Mouse (Mus musculus): ENCODE measurements around the gene Pi4k2a. TPM values are rescaled to one million over a fixed set of nuclear protein-coding genes. Genes with fewer than 3 reads are reported as not detected.

The Pi4k2a gene
- polyA plus RNA-seq, 1 experiment from 2014 or later, result 16.1 TPM

DNA sequence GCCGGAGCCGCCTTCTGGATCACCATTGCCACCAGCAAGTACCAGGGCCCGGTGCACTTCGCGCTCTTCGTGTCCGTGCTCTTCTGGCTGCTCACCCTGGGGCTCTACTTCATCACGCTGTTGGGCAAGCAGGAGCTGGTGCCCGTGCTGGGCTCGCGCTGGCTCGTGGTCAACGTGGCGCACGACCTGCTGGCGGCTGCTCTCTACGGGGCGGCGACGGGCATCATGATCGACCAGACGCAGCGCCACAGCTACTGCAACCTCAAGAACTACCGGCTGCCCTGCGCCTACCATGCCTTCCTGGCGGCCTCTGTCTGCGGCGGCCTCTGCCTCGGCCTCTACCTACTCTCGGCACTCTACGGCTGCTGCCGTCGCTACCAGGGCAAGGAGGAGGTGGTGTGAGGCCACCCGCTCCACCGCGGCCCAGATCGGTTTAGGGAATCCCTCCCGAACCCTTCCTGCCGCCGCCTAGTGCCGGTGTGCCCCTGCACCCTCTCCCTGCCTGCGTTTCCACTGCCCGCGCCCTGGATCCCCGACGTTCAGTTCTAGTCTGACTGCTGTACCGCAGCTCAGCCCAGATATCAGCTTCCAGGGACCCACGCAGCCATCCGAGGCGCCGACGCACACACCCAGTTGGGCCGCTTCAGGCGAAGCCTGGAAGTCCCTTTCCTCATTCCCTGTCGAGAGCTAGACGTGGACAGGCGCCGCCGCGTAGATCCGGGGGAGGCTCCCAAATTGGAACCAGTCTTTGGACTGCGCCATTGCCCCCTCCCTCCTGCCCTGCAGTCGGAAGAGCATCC is 57.7 kb downstream of the Pi4k2a start:
- Histone ChIP-seq H3K36me3 (replicated peaks; ENCODE audit: insufficient read depth, low read length) (0 out of 2 replicates have a peak, but pooled peaks cover 3% of the 10 kb centered on the region), H3K4me3 (ENCODE audit: low read depth, low read length) (peak overlapping the region; percentile 63), H3K27me3 (ENCODE audit: insufficient read depth, low read length) (peaks cover 13% of the 10 kb centered on the region), H3K9me3 (ENCODE audit: low read length) (no peaks in the 10 kb centered on the region), H3K9ac (replicated peaks) (peak overlapping the region; percentile 79), H3K27ac (ENCODE audit: low read depth) (peak overlapping the region; percentile 92), H3K4me2 (ENCODE audit: low read depth, low read length) (peak overlapping the region; percentile 86), H3K4me1 (ENCODE audit: insufficient read depth) (peaks cover 38% of the 10 kb centered on the region)
- WGBS (ENCODE audit: insufficient replicate concordance), result 2% methylated on average over 62 of the region's 63 CpGs
- 0 out of 2 replicates have a peak, but pooled peaks have one; percentile 1 for TF ChIP-seq CTCF (IDR thresholded peaks at IDR 0.05; ENCODE audit: low read depth)
- no peak for TF ChIP-seq EP300 (IDR thresholded peaks at IDR 0.05; ENCODE audit: low read depth)
- DNase-seq (peak; percentile 67), ATAC-seq (peak; percentile 63)

DNA sequence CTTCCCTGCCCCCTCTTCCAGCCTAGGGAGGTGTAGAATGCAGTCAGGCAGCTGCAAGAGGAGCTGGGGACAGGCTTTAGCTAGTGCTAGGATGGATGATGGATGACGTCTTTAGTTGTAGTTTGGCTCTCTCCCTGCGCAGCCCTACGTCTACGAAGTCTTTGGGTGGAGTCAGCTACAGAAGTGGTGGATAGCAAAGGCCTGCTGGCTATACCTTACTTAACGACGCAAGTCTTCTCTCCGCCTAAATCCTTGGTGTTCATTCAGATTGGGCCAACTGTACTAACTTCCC is 58.2 kb downstream of the Pi4k2a start:
- WGBS (ENCODE audit: insufficient replicate concordance), result 38% methylated on average over 7 of the region's 7 CpGs
- Histone ChIP-seq H3K9ac (replicated peaks) (peak overlapping the region; percentile 79), H3K4me1 (ENCODE audit: insufficient read depth) (peaks cover 38% of the 10 kb centered on the region), H3K27ac (ENCODE audit: low read depth) (peak overlapping the region; percentile 92), H3K27me3 (ENCODE audit: insufficient read depth, low read length) (peaks cover 13% of the 10 kb centered on the region), H3K4me2 (ENCODE audit: low read depth, low read length) (peak overlapping the region; percentile 86), H3K36me3 (replicated peaks; ENCODE audit: insufficient read depth, low read length) (0 out of 2 replicates have a peak, but pooled peaks cover 3% of the 10 kb centered on the region), H3K9me3 (ENCODE audit: low read length) (no peaks in the 10 kb centered on the region), H3K4me3 (ENCODE audit: low read depth, low read length) (peak overlapping the region; percentile 63)
- ATAC-seq, result no peak
- no peak for DNase-seq
- TF ChIP-seq CTCF (IDR thresholded peaks at IDR 0.05; ENCODE audit: low read depth), result no peak
- no peak for TF ChIP-seq EP300 (IDR thresholded peaks at IDR 0.05; ENCODE audit: low read depth)

DNA sequence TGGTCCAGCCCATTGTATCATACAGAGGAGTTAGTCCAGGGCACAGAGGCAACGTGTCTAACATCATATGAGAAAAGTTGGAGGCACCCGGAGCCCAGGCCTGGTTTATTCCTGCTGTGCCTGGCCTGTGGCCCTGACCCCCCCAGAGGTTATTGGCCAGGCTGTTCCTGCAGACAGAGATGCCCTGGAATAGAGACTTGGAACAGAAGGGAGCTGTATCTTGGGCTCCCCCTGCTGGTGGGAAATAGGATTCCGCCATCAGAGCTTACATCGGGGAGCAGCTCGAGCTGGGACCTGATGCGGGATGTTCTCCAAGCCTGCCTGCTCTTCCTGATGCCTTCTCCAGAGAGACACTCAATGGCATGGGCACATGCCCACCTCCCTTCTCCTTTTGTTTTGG is 61.7 kb downstream of the Pi4k2a start:
- DNase-seq, result peak; percentile 85
- Histone ChIP-seq H3K9me3 (ENCODE audit: low read length) (no peaks in the 10 kb centered on the region), H3K4me2 (ENCODE audit: low read depth, low read length) (no peak overlapping the region), H3K27ac (ENCODE audit: low read depth) (no peak overlapping the region), H3K9ac (replicated peaks) (no peak overlapping the region), H3K36me3 (replicated peaks; ENCODE audit: insufficient read depth, low read length) (0 out of 2 replicates have a peak, but pooled peaks cover 3% of the 10 kb centered on the region), H3K27me3 (ENCODE audit: insufficient read depth, low read length) (peaks cover 13% of the 10 kb centered on the region), H3K4me3 (ENCODE audit: low read depth, low read length) (no peak overlapping the region), H3K4me1 (ENCODE audit: insufficient read depth) (peaks cover 30% of the 10 kb centered on the region)
- TF ChIP-seq CTCF (IDR thresholded peaks at IDR 0.05; ENCODE audit: low read depth), result peak; percentile 95
- TF ChIP-seq EP300 (IDR thresholded peaks at IDR 0.05; ENCODE audit: low read depth), result no peak
- 5% methylated on average over 6 of the region's 6 CpGs for WGBS (ENCODE audit: insufficient replicate concordance)
- ATAC-seq, result peak; percentile 53

DNA sequence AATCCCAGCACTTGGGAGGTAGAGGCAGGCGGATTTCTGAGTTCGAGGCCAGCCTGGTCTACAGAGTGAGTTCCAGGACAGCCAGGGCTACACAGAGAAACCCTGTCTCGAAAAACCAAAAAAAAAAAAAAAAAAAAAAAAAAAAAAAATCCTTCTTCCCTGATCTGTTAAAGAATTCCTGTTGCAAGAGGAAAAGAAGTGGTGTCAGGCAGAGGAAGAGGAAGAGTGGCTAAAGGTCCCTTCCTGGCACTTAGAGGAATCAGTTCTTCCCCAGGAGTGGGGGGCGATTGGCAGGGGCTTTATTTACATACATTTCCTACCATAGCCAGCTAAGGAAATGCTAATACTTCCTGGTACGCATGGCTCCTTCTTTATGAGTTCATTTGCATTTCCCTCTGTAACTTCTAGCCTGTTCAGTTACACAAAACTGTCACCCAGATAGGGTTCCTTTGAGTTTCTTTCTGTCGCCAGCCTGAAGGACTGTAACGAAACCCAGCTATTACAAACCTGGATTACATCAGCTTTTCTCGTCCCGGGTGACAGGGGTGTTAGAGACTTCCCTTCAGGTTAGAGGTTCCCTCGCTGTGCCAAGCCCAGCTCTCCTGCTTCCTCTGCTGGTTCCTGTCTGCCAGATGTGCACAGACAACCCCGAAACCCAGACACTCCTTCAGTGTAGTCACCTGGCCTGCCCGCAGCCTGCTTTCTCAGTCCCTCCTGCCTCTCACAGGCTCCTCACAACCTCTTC is 67.4 kb downstream of the Pi4k2a start:
- no peaks in the 10 kb centered on the region for H3K36me3 ChIP-seq (replicated peaks; ENCODE audit: insufficient read depth, low read length)
- H3K9ac ChIP-seq (replicated peaks), result no peak overlapping the region
- no peaks in the 10 kb centered on the region for H3K9me3 ChIP-seq (ENCODE audit: low read length)
- WGBS (ENCODE audit: insufficient replicate concordance), result 32% methylated on average over 11 of the region's 12 CpGs
- TF ChIP-seq EP300 (IDR thresholded peaks at IDR 0.05; ENCODE audit: low read depth) (no peak), CTCF (IDR thresholded peaks at IDR 0.05; ENCODE audit: low read depth) (no peak)
- ATAC-seq (peak; percentile 47; the same call in 1 of the 2 replicates), DNase-seq (no peak)
- peak overlapping the region; percentile 53; the same call in 1 of the 2 replicates for H3K27ac ChIP-seq (ENCODE audit: low read depth)
- H3K4me3 ChIP-seq (ENCODE audit: low read depth, low read length), result no peak overlapping the region
- peaks cover 17% of the 10 kb centered on the region for H3K4me1 ChIP-seq (ENCODE audit: insufficient read depth)
- no peaks in the 10 kb centered on the region for H3K27me3 ChIP-seq (ENCODE audit: insufficient read depth, low read length)
- peak overlapping the region; percentile 42; the same call in 1 of the 2 replicates for H3K4me2 ChIP-seq (ENCODE audit: low read depth, low read length)

DNA sequence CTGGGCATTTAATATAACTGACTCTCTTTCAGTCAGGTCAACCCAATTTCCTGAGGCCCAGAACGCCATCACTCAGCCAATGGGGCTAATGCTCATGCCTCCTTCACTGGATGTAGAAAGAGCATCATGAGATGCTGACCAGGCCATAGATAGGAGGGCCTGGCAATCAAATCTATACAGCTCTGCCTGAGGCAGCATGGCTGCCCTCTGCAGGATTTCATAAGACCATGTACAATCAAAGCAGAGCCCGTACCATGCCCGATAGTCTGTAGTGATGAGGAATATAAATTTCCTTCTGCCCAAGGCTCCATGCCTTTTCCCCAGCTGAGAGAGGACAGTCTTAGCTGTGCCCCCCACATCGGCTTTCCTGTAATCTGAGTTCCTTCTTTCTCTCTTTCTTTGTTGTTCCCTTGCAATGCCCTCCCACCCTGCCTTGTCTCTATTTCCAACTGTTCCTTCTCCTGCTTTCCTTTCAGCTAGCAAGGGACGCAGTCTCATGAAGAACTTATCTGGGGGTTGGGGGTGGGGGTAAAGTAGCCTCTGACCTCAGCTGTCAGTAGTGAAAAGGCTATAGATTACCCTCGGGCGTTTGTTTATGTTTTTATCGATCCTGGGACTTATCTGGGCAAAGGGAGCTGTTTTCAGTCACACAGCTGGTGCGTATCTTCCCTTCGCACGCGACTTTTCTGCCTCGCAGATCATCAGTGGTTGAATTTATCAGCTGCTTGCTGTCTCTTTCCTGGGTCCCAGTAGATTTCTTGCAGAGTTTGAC is 68.2 kb downstream of the Pi4k2a start:
- Histone ChIP-seq H3K9ac (replicated peaks) (peak overlapping the region; percentile 3; the same call in 1 of the 2 replicates), H3K9me3 (ENCODE audit: low read length) (no peaks in the 10 kb centered on the region), H3K36me3 (replicated peaks; ENCODE audit: insufficient read depth, low read length) (no peaks in the 10 kb centered on the region), H3K4me2 (ENCODE audit: low read depth, low read length) (peak overlapping the region; percentile 42), H3K4me1 (ENCODE audit: insufficient read depth) (peaks cover 17% of the 10 kb centered on the region), H3K27me3 (ENCODE audit: insufficient read depth, low read length) (no peaks in the 10 kb centered on the region), H3K27ac (ENCODE audit: low read depth) (peak overlapping the region; percentile 53), H3K4me3 (ENCODE audit: low read depth, low read length) (no peak overlapping the region)
- TF ChIP-seq CTCF (IDR thresholded peaks at IDR 0.05; ENCODE audit: low read depth) (peak; percentile 19), EP300 (IDR thresholded peaks at IDR 0.05; ENCODE audit: low read depth) (peak; percentile 71; the same call in 1 of the 2 replicates)
- DNase-seq, result peak; percentile 18
- 29% methylated on average over 13 of the region's 13 CpGs for WGBS (ENCODE audit: insufficient replicate concordance)
- ATAC-seq, result peak; percentile 61; the same call in 1 of the 2 replicates

All from liver, postnatal 0 days (tissue).